13 mouse cellular contexts compared by ENCODE assay signal in genomic region chr3:85551352-85551751, GRCm38 (mm10). TPM values are rescaled to one million over a fixed set of nuclear protein-coding genes. Genes with fewer than 3 reads are reported as not detected.
A peak's percentile ranks its signal among the peaks of the same experiment; 100 is the strongest.
DNase-seq lines count a peak whose midpoint lies in the region; ATAC-seq and TF ChIP-seq lines count a peak whose summit lies in the region.
"Had no signal": no experiment of that assay in that cellular context is flagged by ENCODE, and none has a peak within 500 bp of the region (broad histone marks: within the 10 kb centered on the region; RNA-seq: fewer than 3 reads in every experiment).

No protein-coding gene starts in this region.

- TF ChIP-seq CTCF in brain, embryonic 14.5 days (IDR thresholded peaks at IDR 0.05; ENCODE audit: borderline replicate concordance, extremely low read depth, insufficient read depth, insufficient read length): no peak

- no peak for TF ChIP-seq POLR2A in brain, embryonic 14.5 days (IDR thresholded peaks at IDR 0.05; ENCODE audit: borderline replicate concordance, extremely low read depth, insufficient read depth, insufficient read length, poor library complexity, severe bottlenecking)

- ATAC-seq in frontal cortex, adult (ENCODE audit: low TSS enrichment): no peak
- no peak for ATAC-seq in cerebellum, adult (ENCODE audit: insufficient number of reproducible peaks, low FRiP score, low TSS enrichment)

- intact Hi-C loops in heart, postnatal 14 days (cut with DNase I): no loop called here

- DNase-seq in frontal cortex, postnatal 10 days (ENCODE audit: low spot score in 2 of 2): peak; percentile 34 to 38
- peak; percentile 24 to 59 for DNase-seq in layer of hippocampus, postnatal 14 days (ENCODE audit: low spot score in 2 of 2)
- DNase-seq in layer of hippocampus, adult 18-20 months (ENCODE audit: low spot score in 2 of 2): no peak
- DNase-seq in brain, embryonic 14.5 days (ENCODE audit: low read depth): peak; percentile 37
- peak; percentile 31 to 48 for DNase-seq in heart, postnatal 14 days
- no peak for DNase-seq in lung, postnatal 25 days (ENCODE audit: low spot score)
- DNase-seq: adrenal gland, adult 8-10 months; cerebellum, postnatal 25 days; kidney, adult 8-10 months; kidney, postnatal 4 days; lung, postnatal 14 days had no signal

RNA-seq across cellular contexts. Expression of gene Gatb, which starts 22.6 kb away (rescaled TPM):
- total RNA-seq in layer of hippocampus, postnatal 14 days (2021): 10 to 100 TPM; 19.2 to 20.9 TPM
- 10 to 100 TPM; 22.3 to 22.7 TPM for total RNA-seq in layer of hippocampus, adult 18-20 months (2021)
- 7.7 and 10.9 TPM in 2 replicates for polyA plus RNA-seq in brain, embryonic 14.5 days (2012; rRNA removed)
- 10 to 100 TPM; 28.1 to 30.8 TPM for total RNA-seq in heart, postnatal 14 days (2021)

Comparison
In these comparisons a context has a peak if more than half of its experiments do, and no peak if none do; other contexts are left out.
1. DNase-seq: peak in frontal cortex, postnatal 10 days (2 of 2), layer of hippocampus, postnatal 14 days (2 of 2), brain, embryonic 14.5 days (single experiment) and heart, postnatal 14 days (2 of 2); none in layer of hippocampus, adult 18-20 months (0 of 2) and lung, postnatal 25 days (single experiment).